Mouse (Mus musculus): ENCODE measurements around the gene Asb13.

DNA sequence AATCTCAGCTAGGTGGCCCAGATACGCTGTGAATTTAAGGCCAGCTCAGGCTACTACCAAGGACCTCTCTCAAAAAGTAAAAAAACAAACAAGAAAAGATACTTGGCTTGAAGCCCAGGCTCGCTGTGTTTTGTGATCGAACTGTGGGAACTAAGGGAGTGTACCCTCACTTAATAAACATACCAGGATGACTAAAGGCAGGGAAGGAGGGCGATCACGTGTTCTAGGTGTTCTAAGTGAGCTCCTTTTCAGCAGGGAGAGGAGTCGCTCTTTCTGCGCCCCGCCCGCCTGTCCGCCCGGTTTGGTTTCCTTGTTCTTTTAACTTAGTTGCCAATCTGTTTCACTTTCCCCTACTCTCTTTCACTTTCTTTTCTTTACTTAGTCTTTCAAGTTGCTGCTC is 3.0 kb downstream of the Asb13 start:
- TF ChIP-seq CTCF (IDR thresholded peaks at IDR 0.05; ENCODE audit: low read depth) (no peak), EP300 (IDR thresholded peaks at IDR 0.05; ENCODE audit: low read depth) (no peak)
